Mouse (Mus musculus): Measurements from ENCODE around the gene Rnf38.

- TF ChIP-seq CTCF (IDR thresholded peaks at IDR 0.05; ENCODE audit: low read depth): no peak
- no peak for TF ChIP-seq EP300 (IDR thresholded peaks at IDR 0.05; ENCODE audit: low read depth)
These were observed 78.7 kb downstream of the Rnf38 start for GRCm38 (mm10) chr4:44154884-44155283.

Data from liver, embryonic 14.5 days (tissue).